Mouse (Mus musculus) kidney, postnatal 25 days (tissue): ENCODE measurements around the gene Jak2.

Source experiments
- DNase-seq, 2 experiments: peaks; one replicate each; pipeline ENCODE4 v3.0.0; 2021; ENCODE audit warnings: mixed read lengths in 2 of 2

Gene Jak2

DNA sequence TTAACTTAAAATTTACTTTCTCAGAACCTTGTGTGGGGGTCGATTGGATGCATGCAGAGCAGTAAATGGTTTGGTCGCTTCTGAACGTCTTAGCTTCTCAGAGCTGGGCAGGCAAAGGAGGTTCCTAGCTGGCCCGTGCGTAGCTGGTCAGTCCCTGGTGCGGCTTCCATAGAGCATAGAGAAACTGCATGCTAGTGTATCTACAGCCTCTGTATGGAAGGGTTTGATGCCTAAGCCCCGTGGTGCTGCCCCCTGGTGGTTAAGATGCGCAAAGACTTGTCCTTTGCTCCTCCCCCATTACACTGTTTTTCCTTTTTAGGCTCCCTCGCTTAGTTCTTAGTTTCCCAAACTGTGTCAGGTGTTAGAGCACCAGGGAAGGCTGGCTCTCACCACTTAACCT, 2.1 kb downstream of the Jak2 start:
- DNase-seq: peak; percentile 87 to 89

DNA sequence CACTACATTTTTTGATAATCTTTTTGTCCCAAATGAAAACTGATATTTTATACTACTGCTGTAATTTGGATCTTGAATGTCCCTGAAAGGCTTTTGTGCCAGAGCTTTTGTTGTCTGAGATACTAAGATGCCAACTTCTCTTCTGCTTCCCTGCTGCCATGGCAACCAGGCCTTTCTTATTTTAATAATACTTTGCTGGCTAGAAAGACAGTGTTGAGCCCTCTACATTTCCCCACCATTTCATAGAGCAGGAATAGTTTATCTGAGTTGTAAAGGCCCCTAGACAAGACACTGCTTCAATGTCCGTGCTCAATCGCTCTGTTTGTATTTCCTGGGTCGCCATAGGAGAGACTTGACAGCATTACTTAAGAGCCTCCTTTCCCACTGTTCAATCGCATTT, 3.0 kb downstream of the Jak2 start:
- DNase-seq: no peak

DNA sequence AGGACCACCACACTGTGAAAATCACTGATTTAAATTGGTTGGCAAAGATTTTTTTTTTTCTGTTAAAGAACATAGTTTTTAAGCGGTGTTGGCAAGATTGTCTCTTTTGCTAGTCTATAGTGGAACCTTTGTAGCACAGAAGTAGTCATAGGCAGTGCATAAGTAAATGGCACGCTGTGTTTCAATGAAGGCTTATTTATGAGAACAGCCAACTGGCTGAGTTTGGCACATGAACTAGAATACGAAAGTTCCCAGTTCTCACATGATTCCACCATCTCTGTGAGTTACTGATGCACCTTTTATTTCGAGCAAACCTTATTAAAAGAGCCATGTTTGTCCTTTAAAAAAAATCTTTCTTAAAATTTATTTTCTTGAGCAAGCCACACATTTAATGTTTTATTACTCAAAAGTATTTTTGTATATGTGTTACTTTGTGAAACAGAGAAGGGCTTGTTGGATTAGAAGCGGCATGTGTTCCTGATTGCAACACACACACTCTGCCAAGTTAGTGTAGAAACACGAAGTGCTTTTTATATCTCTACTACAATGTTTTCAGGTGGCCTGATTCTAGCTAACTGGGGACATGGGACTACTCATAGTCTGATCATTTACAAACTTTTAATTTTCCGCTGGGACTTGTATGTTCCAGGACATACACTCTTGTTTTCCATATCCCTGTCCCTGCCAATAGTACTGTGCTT, 3.8 kb downstream of the Jak2 start:
- no peak for DNase-seq

DNA sequence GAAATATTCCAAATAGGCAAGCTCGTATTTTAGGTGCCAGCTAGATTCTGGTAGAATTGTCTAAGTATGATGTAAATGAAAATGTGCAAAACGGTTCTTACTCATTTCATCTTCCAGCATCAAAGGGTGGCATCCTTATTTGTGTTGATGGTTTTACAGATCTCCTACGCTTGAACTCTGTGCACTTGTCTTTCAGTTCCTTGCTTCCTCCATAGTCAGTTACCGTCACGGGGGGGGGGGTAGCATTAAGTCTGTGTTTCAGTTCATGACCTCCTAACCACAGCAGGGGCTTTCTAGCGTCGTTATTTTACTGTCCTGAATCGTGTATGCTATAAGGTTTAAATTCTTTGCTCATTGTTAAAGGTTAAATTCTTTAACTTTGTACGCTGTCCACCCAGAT, 10.0 kb downstream of the Jak2 start:
- no peak for DNase-seq

DNA sequence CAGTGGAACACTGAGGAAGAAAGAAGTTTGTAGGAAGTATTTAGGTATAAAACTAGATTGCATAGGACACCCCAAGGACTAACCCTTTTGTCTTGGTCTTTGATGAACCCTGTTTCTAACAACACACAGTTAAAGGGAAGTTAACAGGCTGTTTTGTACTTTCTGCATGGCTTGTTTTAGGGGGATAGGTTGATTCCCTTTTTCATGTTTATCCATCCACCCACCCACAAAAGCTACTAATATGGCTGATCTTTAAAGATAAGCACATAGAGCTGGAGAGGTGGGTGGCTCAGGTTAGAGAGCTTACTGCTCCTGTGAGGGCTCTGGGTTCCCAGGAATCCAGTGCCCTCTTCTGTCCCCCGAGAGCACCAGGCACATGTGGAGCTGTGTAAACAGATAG, 11.9 kb downstream of the Jak2 start:
- no peak for DNase-seq

DNA sequence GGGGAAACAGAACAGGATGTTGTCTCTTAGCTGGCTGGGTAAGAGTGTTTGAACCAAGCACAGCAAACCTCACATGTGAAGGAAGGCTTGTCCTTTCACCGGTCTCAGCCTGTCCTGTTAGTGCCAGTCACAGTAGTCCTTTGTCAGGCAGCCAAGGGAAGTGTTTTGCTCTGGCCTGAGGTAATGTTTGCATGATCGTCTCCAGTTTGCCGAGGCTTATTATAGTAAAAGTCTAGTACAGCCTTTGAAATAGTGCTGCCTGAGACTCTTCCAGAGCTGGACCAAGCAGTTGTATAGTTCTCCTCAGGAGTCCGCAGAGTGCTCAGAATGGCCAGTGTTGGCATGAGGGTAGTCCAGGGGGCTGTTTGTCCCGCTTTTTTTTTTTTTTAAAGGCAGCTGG, 13.9 kb downstream of the Jak2 start:
- DNase-seq: peak; percentile 53 to 74

DNA sequence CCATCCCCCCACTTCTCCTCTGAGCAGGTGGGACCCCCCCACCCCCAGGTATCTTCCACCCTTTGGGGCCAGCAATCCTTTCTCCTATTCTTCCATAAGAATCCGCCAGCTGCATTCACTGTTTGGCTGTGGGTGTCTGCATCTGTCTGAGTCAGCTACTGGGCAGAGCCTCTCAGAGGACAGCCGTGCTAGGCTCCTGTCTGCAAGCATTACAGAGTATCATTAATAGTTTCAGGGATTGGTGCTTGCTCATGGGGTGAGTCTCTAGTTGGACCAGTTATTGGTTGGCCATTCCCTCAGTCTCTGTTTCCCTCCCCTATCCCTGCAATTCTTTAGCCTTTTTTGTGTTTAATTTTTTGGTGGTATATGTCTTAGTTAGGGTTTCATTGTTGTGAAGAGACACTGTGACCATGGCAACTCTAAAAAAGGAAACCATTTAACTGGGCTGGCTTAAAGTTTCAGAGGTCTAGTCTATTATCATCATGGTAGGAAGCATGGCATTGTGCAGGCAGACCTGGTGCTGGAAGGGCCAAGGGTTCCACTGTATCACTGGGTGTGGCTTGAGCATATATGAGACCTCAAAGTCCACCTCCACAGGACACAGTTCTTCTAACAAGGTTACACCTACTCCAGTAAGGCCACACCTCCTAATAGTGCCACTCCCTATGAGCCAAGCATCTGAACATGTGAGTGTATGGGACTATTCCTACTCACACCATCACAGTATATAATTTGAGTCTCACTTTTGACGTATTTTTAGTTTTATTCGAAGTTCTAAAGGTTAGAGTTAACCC, 15.6 kb downstream of the Jak2 start:
- DNase-seq: no peak

DNA sequence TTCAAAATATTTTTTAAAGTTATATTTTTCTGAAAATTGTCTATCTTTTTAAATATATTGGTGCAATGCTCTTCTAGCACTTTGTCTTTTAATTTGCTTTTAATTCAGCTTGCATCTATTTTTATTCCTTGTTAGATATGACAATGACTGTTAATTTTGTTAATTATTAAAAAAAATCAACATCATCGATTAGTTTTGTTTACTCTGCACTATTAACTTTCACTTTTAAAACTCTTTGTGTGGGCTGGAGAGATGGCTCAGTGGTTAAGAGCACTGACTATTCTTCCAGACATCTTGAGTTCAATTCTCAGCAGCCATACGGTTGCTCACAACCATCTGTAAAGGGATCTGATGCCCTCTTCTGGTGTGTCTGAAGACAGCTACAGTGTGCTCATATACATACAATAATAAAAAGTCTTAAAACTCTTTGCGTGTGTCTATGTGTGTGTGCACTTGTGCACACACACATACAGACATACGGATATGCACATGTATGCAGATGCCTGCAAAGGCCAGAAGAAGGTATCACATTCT, 17.2 kb downstream of the Jak2 start:
- no peak for DNase-seq

DNA sequence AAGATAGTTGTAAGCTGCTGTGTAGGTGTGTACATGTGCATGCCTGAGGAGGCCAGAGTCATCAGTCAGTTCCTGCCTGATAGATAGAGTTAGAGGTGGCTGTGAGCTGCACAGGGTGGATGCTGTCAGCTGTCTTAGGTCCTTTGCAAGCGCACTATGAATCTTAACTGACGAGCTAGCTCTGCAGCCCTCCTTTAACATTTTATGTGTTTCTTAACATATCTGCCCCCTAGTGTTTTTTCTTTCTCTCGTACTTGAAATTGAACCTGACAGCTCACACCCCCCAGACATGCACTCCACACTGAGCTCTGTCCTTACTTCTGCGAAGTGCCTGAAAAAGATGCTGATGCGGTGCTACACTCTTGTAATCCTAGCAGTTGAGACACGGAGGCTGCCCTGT, 18.6 kb downstream of the Jak2 start:
- DNase-seq: no peak

DNA sequence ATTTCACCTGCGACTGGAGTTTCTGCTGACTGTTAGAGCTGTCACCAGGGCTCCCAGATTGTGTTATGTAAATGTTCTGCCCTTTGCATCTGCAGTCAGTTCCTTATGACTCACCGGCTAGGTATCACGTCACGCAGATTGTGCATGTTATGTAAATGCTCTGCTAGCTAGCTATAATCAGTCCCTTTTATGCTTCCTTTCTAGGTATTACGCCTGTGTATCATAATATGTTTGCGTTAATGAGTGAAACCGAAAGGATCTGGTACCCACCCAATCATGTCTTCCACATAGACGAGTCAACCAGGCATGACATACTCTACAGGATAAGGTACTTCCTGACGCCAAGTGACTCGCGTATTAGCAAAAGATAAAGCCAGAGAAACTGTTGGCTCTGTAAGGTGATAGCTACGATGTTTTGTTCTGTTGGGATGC, 19.5 kb downstream of the Jak2 start:
- DNase-seq: peak in 1 of 2 experiments; percentile 62

DNA sequence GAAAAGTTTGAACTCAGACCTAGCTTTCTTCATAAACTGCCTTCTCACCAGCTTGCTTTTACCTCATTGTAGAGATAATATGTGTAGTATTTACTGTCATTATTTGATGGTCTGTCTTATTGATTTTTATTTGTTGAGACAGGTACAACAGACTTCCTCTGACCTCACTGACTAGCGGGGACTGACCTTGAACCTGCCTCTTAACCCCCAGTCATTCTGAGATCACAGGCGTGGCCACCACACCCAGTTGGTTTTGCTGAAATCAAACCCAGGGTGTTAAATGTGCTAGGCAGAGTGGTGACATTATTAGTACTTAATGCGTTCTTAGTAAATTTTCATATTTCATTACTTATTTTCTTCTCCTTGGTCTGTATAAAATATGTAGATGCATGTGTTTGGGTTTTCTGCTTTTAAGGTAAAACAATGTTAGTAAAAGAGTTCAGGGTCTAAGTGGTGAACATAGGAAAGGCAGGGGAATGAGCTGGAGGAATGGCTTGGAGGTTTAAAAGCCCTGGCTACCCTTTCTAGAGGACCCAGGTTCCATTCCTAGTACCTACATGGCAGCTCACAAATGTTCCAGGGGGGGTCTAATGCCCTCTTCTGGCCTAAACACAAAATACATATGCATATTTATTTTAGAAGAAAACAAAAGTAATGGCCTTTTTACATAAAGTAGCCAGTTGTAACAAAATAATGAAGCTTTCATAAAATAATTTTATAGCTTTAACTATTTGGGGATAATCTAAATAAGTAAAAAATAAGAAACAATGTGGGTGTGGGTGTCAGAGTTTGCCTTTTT, 20.6 kb downstream of the Jak2 start:
- no peak for DNase-seq

DNA sequence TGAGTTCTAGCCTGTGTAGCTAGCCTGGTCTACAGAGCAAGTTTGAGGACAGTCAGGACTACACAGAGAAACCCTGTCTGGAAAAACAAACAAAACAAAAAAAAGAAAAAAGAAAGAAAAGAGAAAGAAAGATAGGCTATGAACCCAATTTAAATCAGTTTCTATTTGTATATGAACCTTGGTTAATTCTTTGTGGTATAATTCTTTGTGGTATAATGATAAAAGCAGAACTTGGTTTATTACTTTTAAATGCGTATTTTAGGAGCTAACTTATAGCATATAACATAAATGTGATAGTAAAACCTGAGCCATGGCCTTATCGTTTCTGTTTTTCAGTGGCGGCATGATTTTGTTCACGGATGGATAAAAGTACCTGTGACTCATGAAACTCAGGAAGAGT, 24.8 kb downstream of the Jak2 start:
- no peak for DNase-seq

DNA sequence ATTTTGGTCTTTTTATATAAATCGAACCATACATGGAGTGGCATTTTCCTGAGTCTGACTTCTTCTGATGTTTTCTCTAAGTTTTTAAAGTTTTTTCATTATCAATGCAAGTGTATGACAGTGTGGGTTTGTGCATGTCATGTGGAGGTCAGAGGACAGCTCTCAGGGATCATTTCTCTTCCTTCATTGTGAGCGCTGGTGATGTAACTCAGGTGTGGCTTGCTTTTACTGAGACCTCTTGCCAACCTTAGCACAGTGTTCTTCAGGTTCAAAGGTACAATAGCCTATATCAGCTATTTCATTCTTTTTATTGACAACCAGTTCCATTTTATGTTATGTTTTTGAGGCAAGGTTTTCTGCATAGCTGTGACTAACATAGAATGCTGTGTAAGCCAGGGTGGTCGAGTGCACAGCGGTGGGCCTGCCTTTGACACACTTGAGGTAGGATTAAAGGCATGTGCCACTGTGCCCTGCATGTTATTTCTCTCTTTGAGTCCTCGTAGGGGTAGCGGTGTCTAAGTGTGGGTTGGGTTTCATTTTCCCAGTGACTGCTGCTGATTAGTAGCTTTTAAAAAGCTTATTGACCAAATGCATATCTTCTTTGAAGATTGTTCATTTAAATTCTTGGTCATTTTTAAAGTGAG, 27.4 kb downstream of the Jak2 start:
- no peak for DNase-seq

DNA sequence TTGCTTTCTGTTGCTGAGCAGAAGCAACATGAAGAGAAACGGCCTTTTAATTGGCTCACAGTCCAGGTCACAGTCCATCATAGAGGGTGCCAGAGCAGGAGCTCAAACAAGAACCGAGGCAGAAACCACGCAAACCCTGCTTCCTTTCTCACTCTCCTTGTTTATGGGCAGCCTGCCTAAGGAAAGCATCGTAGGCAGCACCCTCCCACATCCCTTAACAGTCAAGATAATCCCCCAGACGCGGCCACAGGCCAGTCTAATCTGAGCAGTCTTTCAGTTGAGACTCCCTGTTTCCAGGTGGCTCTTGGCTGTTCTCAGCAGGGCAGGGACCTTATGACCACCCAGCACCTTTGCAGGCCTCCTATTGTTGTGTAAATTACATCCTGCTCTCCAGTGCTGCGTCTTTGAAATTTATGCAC, 33.8 kb downstream of the Jak2 start:
- DNase-seq: peak; percentile 30 to 57

DNA sequence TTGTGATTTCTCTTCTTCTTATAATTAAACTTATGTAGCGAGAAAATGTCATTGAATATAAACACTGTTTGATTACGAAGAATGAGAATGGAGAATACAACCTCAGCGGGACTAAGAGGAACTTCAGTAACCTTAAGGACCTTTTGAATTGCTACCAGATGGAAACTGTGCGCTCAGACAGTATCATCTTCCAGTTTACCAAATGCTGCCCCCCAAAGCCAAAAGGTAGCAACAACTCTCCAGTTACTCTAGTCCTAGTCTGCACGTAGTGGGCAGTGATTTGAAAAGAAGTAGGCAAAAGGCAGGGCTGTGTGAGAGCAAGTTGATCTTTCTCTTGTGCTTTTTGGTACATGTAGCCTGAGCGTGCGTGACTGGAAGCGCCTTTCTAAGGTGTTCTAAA, 36.2 kb downstream of the Jak2 start:
- no peak for DNase-seq

DNA sequence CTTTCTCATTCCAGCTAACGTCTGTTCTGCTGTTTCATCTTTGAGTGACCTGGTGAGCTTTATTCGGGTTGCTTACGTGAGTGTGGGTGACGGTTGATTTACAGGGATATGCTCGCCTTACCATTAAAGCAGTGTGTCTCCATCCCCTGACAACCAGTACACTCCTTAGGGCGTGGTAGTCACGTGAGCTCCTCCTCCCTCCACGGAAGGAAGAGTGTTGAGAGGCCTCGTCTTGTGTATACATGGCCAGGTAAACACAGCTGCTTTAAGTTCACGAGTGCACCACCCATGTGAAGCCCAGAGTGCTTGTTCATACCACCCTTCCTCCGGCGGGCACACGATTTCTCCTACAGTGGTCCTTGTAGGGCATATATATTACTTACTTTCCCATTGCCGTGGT, 39.9 kb downstream of the Jak2 start:
- DNase-seq: no peak

DNA sequence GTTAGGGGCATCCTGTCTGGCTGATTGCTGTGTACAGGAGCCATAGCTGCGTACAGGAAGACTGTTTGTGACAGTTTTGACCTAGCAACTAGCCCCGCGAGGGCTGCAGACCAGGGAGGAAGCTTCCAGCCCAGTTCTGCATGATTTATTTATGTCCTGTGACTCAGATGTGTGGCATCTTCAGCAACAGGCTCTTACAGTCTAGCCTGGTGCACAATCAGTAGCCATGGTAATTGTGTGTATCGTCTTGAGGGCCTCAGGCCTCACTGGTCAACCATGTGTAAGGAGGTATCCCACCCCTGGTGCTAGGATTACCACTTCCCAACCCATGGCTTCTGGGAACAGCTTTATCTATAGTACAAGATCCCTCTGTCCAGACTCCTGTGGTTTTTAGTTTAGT, 40.9 kb downstream of the Jak2 start:
- no peak for DNase-seq

DNA sequence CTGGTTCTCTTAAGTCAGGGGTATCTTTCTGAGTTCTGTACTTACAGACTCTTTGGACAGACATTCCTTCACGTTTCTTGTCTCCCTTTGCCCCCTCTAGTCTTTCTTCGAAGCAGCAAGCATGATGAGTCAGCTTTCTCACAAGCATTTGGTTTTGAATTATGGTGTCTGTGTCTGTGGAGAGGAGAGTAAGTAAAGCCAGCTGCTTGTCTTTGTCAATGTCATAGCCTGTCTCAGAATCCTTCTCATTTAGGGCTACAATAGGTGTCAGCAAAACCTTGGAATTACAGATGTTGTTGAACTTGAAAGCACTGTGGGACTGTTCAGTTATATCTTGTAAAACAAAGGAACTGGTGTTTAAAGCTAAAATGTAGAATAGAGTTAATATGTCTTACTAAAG, 43.1 kb downstream of the Jak2 start:
- DNase-seq: no peak

DNA sequence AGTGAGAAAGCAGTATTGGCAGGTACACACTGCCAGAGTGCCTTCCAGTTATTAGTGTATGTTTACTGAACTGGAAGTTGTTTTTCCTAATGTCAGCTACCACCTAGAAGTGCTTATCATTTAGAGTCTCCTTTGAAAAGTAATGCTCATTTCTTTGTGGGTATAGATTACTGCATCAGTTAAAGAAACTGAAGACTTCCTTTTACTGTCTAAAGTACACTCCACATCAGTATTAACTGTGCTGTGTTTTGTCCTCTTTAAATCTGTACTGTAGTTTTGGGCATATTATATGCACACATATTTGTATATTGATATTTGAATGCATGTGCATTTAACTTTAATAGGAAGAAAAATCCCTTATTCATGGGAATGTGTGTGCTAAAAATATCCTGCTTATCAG, 44.5 kb downstream of the Jak2 start:
- DNase-seq: no peak

DNA sequence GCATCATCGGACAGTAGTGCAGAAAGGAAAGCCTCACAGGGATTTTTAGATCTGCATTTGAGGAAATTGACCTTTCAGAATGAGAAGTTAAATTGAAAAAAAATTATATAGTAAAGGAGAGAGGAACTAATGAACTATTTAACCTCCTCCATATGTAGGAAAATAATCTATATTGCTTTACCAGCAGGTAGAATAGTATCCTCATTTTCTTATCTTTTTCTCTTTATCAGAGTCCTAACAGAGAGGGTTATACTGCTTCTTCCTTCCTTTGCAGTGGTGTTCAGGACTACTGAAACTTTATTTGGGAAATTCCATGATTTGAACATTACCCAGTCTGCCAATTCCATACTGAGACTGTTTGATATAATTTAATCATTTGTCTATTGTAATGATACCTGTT, 45.7 kb downstream of the Jak2 start:
- DNase-seq: no peak

DNA sequence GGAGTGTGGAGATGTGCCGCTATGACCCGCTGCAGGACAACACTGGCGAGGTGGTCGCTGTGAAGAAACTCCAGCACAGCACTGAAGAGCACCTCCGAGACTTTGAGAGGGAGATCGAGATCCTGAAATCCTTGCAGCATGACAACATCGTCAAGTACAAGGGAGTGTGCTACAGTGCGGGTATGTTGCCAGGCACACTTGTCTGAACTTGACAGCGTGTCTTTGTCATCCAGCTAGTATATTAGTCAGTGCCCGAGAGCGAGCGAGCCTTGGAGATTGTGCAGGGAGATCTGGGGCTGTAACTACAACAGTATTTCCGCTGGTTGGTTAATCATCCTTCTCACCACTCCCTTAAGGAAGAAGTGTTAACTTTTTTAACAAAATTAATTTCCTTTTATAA, 49.3 kb downstream of the Jak2 start:
- DNase-seq: no peak

DNA sequence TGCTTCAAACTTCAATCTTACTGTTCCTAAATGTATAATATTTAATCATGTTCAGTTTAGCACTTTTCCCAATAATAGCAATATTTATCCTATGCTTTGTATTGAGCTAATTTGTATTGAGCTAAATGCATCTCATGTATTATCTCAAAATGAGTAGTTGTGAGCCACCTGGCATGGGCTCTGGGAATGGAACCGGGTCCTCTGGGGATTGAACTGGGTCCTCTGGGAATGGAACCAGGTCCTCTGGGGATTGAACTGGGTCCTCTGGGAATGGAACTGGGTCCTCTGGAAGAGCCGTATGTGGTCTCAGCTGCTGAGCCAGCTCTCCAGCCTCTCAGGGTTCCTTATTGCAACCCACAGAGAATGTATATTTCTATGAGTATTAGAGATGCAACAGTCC, 50.5 kb downstream of the Jak2 start:
- no peak for DNase-seq

DNA sequence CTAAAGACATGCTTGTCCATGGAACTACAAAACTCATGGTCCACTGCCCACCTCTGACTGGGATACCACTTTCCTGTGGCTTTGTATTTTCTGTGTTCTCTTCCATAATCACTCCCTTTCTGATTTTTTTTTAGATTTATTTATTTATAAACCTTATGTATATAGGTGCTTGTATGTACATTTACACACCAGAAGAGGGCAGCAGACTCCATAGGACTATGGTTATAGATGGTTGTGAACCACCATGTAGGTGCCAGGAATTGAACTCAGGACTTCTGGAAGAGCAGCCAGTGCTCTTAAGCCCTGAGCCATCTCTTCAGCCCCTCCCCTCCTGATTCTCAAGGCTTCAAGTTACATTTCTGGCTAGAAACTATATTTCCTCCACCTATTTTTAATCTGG, 57.2 kb downstream of the Jak2 start:
- DNase-seq: no peak
